Mouse (Mus musculus) E14TG2a.4 (cell line): ENCODE measurements around the gene Calb2.

Source experiments
- H3K27me3 ChIP-seq: 2 replicates; pipeline ENCODE4 v1.6.1; 2014; ENCODE audit warnings: low read length, control low read depth; ENCODE audit not compliant: insufficient read depth
- H3K36me3 ChIP-seq: 2 replicates; pipeline ENCODE4 v1.6.1; 2014; ENCODE audit warnings: low read length, control low read depth; ENCODE audit not compliant: insufficient read depth
- H3K4me1 ChIP-seq: replicated peaks from 2 replicates; pipeline ENCODE4 v1.6.1; 2014; ENCODE audit warnings: low read depth, low read length, control low read depth
- H3K4me3 ChIP-seq: replicated peaks from 2 replicates; pipeline ENCODE4 v1.5.1; 2014; ENCODE audit warnings: mild to moderate bottlenecking, low read length
- H3K9me3 ChIP-seq: 2 replicates; pipeline ENCODE4 v1.6.1; 2014; ENCODE audit warnings: low read length, control low read depth
- CTCF ChIP-seq: conservative IDR thresholded peaks from 2 replicates; pipeline ENCODE4 v1.5.1; 2014; ENCODE audit warnings: low read length
- NANOG ChIP-seq: IDR thresholded peaks from 2 replicates; pipeline ENCODE4 v1.6.1; 2014; ENCODE audit warnings: borderline replicate concordance, low read length, mixed read lengths
- POU5F1 ChIP-seq: IDR thresholded peaks from 2 replicates; pipeline ENCODE4 v1.6.1; 2014; ENCODE audit warnings: low read length, borderline replicate concordance

The Calb2 gene

GRCm38 (mm10) chr8:110145538-110145937 is 22.5 kb downstream of the Calb2 start:
- TF ChIP-seq NANOG, result no peak
- peak; percentile 75 for TF ChIP-seq CTCF
- no peaks in the 10 kb centered on the region for H3K36me3 ChIP-seq
- H3K4me1 ChIP-seq, result no peaks in the 10 kb centered on the region
- H3K27me3 ChIP-seq, result peaks cover 61% of the 10 kb centered on the region
- H3K4me3 ChIP-seq, result no peak overlapping the region
- H3K9me3 ChIP-seq, result no peaks in the 10 kb centered on the region

- Histone ChIP-seq H3K9me3 (no peaks in the 10 kb centered on the region), H3K4me3 (no peak overlapping the region), H3K4me1 (no peaks in the 10 kb centered on the region), H3K27me3 (peaks cover 49% of the 10 kb centered on the region), H3K36me3 (no peaks in the 10 kb centered on the region)
- TF ChIP-seq NANOG (no peak), CTCF (no peak), POU5F1 (no peak)
Measured at GRCm38 (mm10) chr8:110140770-110141169, 27.2 kb downstream of the Calb2 start.

GRCm38 (mm10) chr8:110140156-110140555 is 27.9 kb downstream of the Calb2 start:
- Histone ChIP-seq H3K9me3 (no peaks in the 10 kb centered on the region), H3K4me1 (no peaks in the 10 kb centered on the region), H3K27me3 (peaks cover 49% of the 10 kb centered on the region), H3K36me3 (no peaks in the 10 kb centered on the region), H3K4me3 (no peak overlapping the region)
- TF ChIP-seq NANOG (no peak), CTCF (no peak), POU5F1 (no peak)

DNA sequence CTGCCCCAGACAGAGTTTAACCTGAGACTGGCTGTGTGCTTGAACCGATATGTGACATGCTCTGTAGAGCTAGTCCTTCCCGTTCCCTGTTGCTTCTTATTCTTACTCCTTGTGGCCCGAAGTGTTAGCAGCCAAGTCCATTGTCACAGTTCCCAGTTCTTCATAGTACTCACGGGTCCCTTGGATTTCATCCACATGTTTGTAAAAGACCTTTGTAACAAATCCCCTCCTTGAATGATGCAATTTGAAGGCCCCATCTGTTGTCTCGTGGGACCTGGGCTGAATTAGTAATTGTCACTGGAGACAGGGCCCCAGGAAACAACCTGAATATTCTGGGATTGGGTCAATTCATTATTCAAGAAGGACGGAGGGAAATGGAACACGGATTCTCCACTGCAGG is 32.5 kb downstream of the Calb2 start:
- no peaks in the 10 kb centered on the region for H3K36me3 ChIP-seq
- H3K4me3 ChIP-seq, result no peak overlapping the region
- no peak for TF ChIP-seq NANOG
- TF ChIP-seq POU5F1, result no peak
- TF ChIP-seq CTCF, result no peak
- H3K9me3 ChIP-seq, result 0 out of 2 replicates have a peak, but pooled peaks cover 4% of the 10 kb centered on the region
- H3K27me3 ChIP-seq, result peaks cover 22% of the 10 kb centered on the region
- peaks cover 9% of the 10 kb centered on the region for H3K4me1 ChIP-seq

DNA sequence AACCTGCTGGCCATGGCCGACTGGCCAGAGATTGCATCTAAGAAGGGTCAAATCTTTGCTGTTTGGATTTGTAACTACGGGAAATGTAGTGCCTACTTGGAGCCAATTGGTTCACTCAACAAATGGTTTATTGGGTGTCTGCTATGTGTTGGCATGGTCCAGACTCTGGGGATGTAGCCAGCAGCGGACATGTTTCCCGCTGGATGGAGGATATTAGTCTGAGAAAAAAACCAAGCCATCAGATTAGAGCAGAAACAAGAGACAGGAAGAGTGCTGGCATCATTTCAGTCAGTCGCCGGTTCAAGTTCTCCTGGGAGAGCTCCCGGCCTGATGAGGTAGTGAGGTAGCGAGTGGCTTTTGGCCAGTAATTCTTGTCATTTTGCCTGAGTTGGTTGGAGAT is 33.8 kb downstream of the Calb2 start:
- H3K9me3 ChIP-seq, result 0 out of 2 replicates have a peak, but pooled peaks cover 4% of the 10 kb centered on the region
- peaks cover 14% of the 10 kb centered on the region for H3K27me3 ChIP-seq
- no peak for TF ChIP-seq POU5F1
- TF ChIP-seq CTCF, result no peak
- no peak for TF ChIP-seq NANOG
- no peaks in the 10 kb centered on the region for H3K36me3 ChIP-seq
- no peak overlapping the region for H3K4me3 ChIP-seq
- peaks cover 16% of the 10 kb centered on the region for H3K4me1 ChIP-seq

GRCm38 (mm10) chr8:110130537-110130936 is 37.5 kb downstream of the Calb2 start:
- H3K4me3 ChIP-seq, result no peak overlapping the region
- H3K36me3 ChIP-seq, result no peaks in the 10 kb centered on the region
- H3K27me3 ChIP-seq, result peaks cover 15% of the 10 kb centered on the region; the same call in 1 of the 2 replicates
- TF ChIP-seq POU5F1 (no peak), CTCF (peak; percentile 83)
- peaks cover 36% of the 10 kb centered on the region for H3K4me1 ChIP-seq
- H3K9me3 ChIP-seq, result 0 out of 2 replicates have a peak, but pooled peaks cover 4% of the 10 kb centered on the region

GRCm38 (mm10) chr8:110119715-110120114 is 48.3 kb downstream of the Calb2 start:
- Histone ChIP-seq H3K9me3 (no peaks in the 10 kb centered on the region), H3K36me3 (no peaks in the 10 kb centered on the region), H3K27me3 (peaks cover 36% of the 10 kb centered on the region), H3K4me3 (no peak overlapping the region), H3K4me1 (peaks cover 38% of the 10 kb centered on the region)
- TF ChIP-seq CTCF, result peak; percentile 27
- no peak for TF ChIP-seq POU5F1
- TF ChIP-seq NANOG, result no peak

DNA sequence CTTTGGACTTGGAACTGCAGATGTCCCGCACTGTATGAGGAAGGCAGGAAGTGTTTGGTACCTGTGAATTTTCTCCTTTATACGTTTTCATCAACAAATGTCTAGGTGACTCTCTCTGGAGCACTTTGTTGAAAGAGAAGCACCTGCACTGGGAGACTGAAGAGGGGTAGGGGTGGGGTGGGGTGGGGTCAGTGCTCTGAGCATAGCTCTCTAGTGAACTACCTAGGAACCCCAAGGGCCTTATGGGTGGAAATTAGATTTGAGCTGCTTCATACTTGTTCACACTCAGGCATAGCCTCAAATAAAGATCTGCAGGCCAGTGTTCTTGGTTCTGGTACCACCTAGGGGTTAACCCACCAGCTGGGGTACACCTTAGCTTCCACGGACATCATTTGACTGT is 65.4 kb downstream of the Calb2 start, which contains the start of gene Gm17720:
TSS of gene Gm17720 (minus strand) at position 101 of the 400 bp plus-strand sequence.
- peaks cover 57% of the 10 kb centered on the region for H3K27me3 ChIP-seq
- TF ChIP-seq CTCF, result peak; percentile 19; the same call in 1 of the 2 replicates
- no peak for TF ChIP-seq NANOG

DNA sequence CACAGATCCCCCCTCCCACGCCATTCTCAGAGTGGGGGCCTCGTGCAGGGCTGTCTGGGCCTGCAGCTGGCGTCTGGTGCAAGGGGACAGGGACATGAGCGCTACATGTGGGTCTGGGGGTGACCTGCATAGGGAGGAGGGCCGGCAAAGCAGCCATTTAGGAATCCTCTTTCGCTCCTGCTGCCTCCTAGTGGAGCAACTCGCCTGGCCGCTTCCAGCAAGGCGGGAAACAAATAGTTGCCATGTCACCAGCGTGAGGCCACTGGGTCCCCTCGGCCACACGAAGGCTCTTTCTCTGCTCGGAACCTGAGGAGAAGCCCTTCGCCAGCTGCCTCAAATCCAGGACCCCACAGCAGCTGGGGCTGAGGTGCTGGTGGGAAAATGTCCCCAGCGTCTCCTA is 66.3 kb downstream of the Calb2 start:
- Histone ChIP-seq H3K4me3 (peak overlapping the region; percentile 32; the same call in 1 of the 2 replicates), H3K9me3 (no peaks in the 10 kb centered on the region)

More for the DNA sequence above, 65.4 kb downstream of the Calb2 start, which contains the start of gene Gm17720:
- Histone ChIP-seq H3K4me3 (peak within 1 kb of the TSS; percentile 32; the same call in 1 of the 2 replicates), H3K4me1 (peaks cover 14% of the 10 kb centered on the region), H3K36me3 (no peaks in the 10 kb centered on the region), H3K9me3 (no peaks in the 10 kb centered on the region)

More for the DNA sequence above, 66.3 kb downstream of the Calb2 start:
- TF ChIP-seq NANOG (no peak), CTCF (peak; percentile 9; the same call in 1 of the 2 replicates)
- Histone ChIP-seq H3K27me3 (peaks cover 53% of the 10 kb centered on the region), H3K4me1 (peaks cover 14% of the 10 kb centered on the region), H3K36me3 (no peaks in the 10 kb centered on the region)
